Mouse (Mus musculus) left cerebral cortex, adult 8-10 months (tissue): ENCODE measurements around the gene Zfp955a. TPM values are rescaled to one million over a fixed set of nuclear protein-coding genes. Genes with fewer than 3 reads are reported as not detected.
"Not testable (repeated sequence)": the region's sequence is repeated elsewhere in the genome, so short reads cannot be mapped to it uniquely, and the experiment has no call there.

Experiments
- DNase-seq, 2 experiments: peaks; one replicate each; pipeline ENCODE4 v3.0.0; 2022; ENCODE audit warnings: low spot score in 2 of 2
- total RNA-seq, 4 experiments: library from RNA; stranded (reverse); gene quantifications; 2 replicates each; pipeline ENCODE4 v1.2.4; 2022

Gene Zfp955a
- total RNA-seq: 10 to 100 TPM; 11.9 to 12.8 (median 12.5) TPM

GRCm38 (mm10) chr17:33254530-33255318 is at the start of gene Zfp955a:
Zfp955a (minus strand) TSS chr17:33255145.
- not testable (repeated sequence) for DNase-seq

GRCm38 (mm10) chr17:33289876-33290149 is 34.9 kb upstream of the Zfp955a start:
- not testable (repeated sequence) for DNase-seq

- DNase-seq: not testable (repeated sequence)
These were observed 34.3 kb upstream of the Zfp955a start, which contains the start of gene Zfp955b for GRCm38 (mm10) chr17:33289039-33289875. Zfp955b (plus strand) TSS chr17:33289544.

- no peak for DNase-seq
These were observed 14.0 kb upstream of the Zfp955a start for GRCm38 (mm10) chr17:33268907-33269306.

GRCm38 (mm10) chr17:33264376-33264775 is 9.4 kb upstream of the Zfp955a start, which contains the start of gene Olfr63:
Olfr63 (plus strand) TSS chr17:33264676.
- DNase-seq: no peak

- DNase-seq: not testable (repeated sequence)
These were observed 343 bp upstream of the Zfp955a start for GRCm38 (mm10) chr17:33255319-33255657.

- DNase-seq: not testable (repeated sequence)
These were observed 18.3 kb downstream of the Zfp955a start for GRCm38 (mm10) chr17:33236646-33237045.

GRCm38 (mm10) chr17:33221590-33221989 is 33.4 kb downstream of the Zfp955a start, which contains the start of gene Olfr1564:
Olfr1564 (minus strand) TSS chr17:33221690.
- no peak for DNase-seq

GRCm38 (mm10) chr17:33191002-33191401 is 63.9 kb downstream of the Zfp955a start, which contains the start of gene Olfr239:
Olfr239 (plus strand) TSS chr17:33191302.
- not testable (repeated sequence) for DNase-seq

Other genes starting within 250 kb of the Zfp955a start
- gene Zfp763, start 221.7 kb downstream of the Zfp955a start, total RNA-seq: 10 to 100 TPM; 18.8 to 22.3 (median 20.7) TPM
- under 1 TPM in 1 of 4 experiments, not detected in 3; 0.08 TPM for gene 4921501E09Rik, start 187.1 kb downstream of the Zfp955a start, total RNA-seq
- gene Zfp563, start 165.8 kb downstream of the Zfp955a start, total RNA-seq: 10 to 100 TPM; 18.4 to 22.1 (median 19.7) TPM
- 1 to 10 TPM; 3.7 to 4.3 (median 4.0) TPM for gene Morc2b, start 115.5 kb downstream of the Zfp955a start, total RNA-seq
- not detected for gene Olfr55, start 86.7 kb downstream of the Zfp955a start, total RNA-seq
- gene Olfr239, start 63.8 kb downstream of the Zfp955a start, total RNA-seq: not detected
- 1 to 10 TPM in 3 of 4 experiments, under 1 TPM in 1; 0.78 to 1.6 (median 1.2) TPM for gene Olfr1564, start 33.5 kb downstream of the Zfp955a start, total RNA-seq
- not detected for gene Olfr63, start 9.5 kb upstream of the Zfp955a start, total RNA-seq
- gene Zfp955b, start 34.4 kb upstream of the Zfp955a start, total RNA-seq: 10 to 100 TPM; 32.8 to 41.0 (median 36.5) TPM
- gene Zfp81, start 103.7 kb upstream of the Zfp955a start, total RNA-seq: 10 to 100 TPM; 17.6 to 23.3 (median 20.4) TPM
- 10 to 100 TPM; 14.4 to 19.5 (median 15.5) TPM for gene Zfp101, start 139.5 kb upstream of the Zfp955a start, total RNA-seq
- gene Actl9, start 177.8 kb upstream of the Zfp955a start, total RNA-seq: not detected